Mouse (Mus musculus): ENCODE measurements around the gene Scaf1.

GRCm38 (mm10) chr7:44962831-44963230 lies 53.3 kb downstream of the Scaf1 start:
- TF ChIP-seq FLI1 (IDR thresholded peaks at IDR 0.05; ENCODE audit: low read length), result no peak
- no peak for TF ChIP-seq GATA1 (IDR thresholded peaks at IDR 0.05; ENCODE audit: borderline replicate concordance, low read length)

Data from megakaryocyte, embryonic 14.5 days (primary cell).